Mouse (Mus musculus) cerebellum, adult 9-11 months (tissue): ENCODE measurements around the gene R3hdml.

Experiments
- DNase-seq: peaks from one replicate; pipeline ENCODE4 v3.0.0; 2022

Gene R3hdml

GRCm38 (mm10) chr2:163472466-163472851, 19.7 kb upstream of the R3hdml start, which contains the start of gene Fitm2:
TSS of gene Fitm2 (minus strand) at chr2:163472629.
- peak; percentile 95 for DNase-seq

GRCm38 (mm10) chr2:163480191-163480825, 11.8 kb upstream of the R3hdml start:
- DNase-seq, result no peak

- no peak for DNase-seq
Observed at GRCm38 (mm10) chr2:163481539-163482029, 10.5 kb upstream of the R3hdml start.

- DNase-seq, result no peak
Observed at GRCm38 (mm10) chr2:163487360-163487759, 4.8 kb upstream of the R3hdml start.

GRCm38 (mm10) chr2:163489725-163490291, 2.3 kb upstream of the R3hdml start:
- no peak for DNase-seq

GRCm38 (mm10) chr2:163490656-163491055, 1.5 kb upstream of the R3hdml start:
- no peak for DNase-seq

- DNase-seq, result no peak
Observed at GRCm38 (mm10) chr2:163491351-163491750, 767 bp upstream of the R3hdml start.

- DNase-seq, result no peak
Observed at GRCm38 (mm10) chr2:163493031-163493430, 913 bp downstream of the R3hdml start.

- no peak for DNase-seq
Observed at GRCm38 (mm10) chr2:163493976-163494375, 1.9 kb downstream of the R3hdml start.

- no peak for DNase-seq
Observed at GRCm38 (mm10) chr2:163494456-163494855, 2.3 kb downstream of the R3hdml start.

- DNase-seq, result no peak
Observed at GRCm38 (mm10) chr2:163502219-163502618, 10.1 kb downstream of the R3hdml start.

- no peak for DNase-seq
Observed at GRCm38 (mm10) chr2:163503191-163503590, 11.1 kb downstream of the R3hdml start.

- DNase-seq, result no peak
Observed at GRCm38 (mm10) chr2:163506300-163507004, 14.3 kb downstream of the R3hdml start, which contains the start of gene Hnf4a. TSS of gene Hnf4a (plus strand) at chr2:163506808.

GRCm38 (mm10) chr2:163525761-163526243, 33.7 kb downstream of the R3hdml start:
- no peak for DNase-seq

- DNase-seq, result no peak
Observed at GRCm38 (mm10) chr2:163527497-163527896, 35.4 kb downstream of the R3hdml start.

GRCm38 (mm10) chr2:163530418-163530817, 38.3 kb downstream of the R3hdml start:
- DNase-seq, result no peak

GRCm38 (mm10) chr2:163531917-163532316, 39.8 kb downstream of the R3hdml start:
- peak; percentile 70 for DNase-seq

- no peak for DNase-seq
Observed at GRCm38 (mm10) chr2:163533226-163533625, 41.1 kb downstream of the R3hdml start.

GRCm38 (mm10) chr2:163534958-163535524, 42.9 kb downstream of the R3hdml start:
- DNase-seq, result peak; percentile 81

- DNase-seq, result no peak
Observed at GRCm38 (mm10) chr2:163537443-163537842, 45.3 kb downstream of the R3hdml start.

- no peak for DNase-seq
Observed at GRCm38 (mm10) chr2:163538410-163538809, 46.3 kb downstream of the R3hdml start.

GRCm38 (mm10) chr2:163539321-163540040, 47.4 kb downstream of the R3hdml start:
- DNase-seq, result no peak
